Mouse (Mus musculus) intestine, embryonic 16.5 days (tissue): Measurements from ENCODE around the gene Eipr1. TPM values are rescaled to one million over a fixed set of nuclear protein-coding genes. Genes with fewer than 3 reads are reported as not detected.

ENCODE experiments used
- ATAC-seq: fragments of 200-750 bp; cut with Nextera tagmentation; 2 replicates; pipeline ENCODE4 v1.8.0; 2017; ENCODE audit warnings: moderate TSS enrichment, moderate library complexity
- H3K27ac ChIP-seq: fragments of 300-500 bp; sonication (generic); 2 replicates; pipeline ENCODE4 v1.5.1; 2014; ENCODE audit warnings: mild to moderate bottlenecking, low read length
- H3K27me3 ChIP-seq: fragments of 300-500 bp; sonication (generic); replicated peaks from 2 replicates; pipeline ENCODE4 v1.6.1; 2014; ENCODE audit warnings: low read length, control low read depth, mixed read lengths; ENCODE audit not compliant: control insufficient read depth, insufficient read depth
- H3K36me3 ChIP-seq: fragments of 300-500 bp; sonication (generic); 2 replicates; pipeline ENCODE4 v1.6.1; 2014; ENCODE audit warnings: low read length, control low read depth; ENCODE audit not compliant: control insufficient read depth, insufficient read depth
- H3K4me1 ChIP-seq: fragments of 300-500 bp; sonication (generic); 2 replicates; pipeline ENCODE4 v1.6.1; 2014; ENCODE audit warnings: low read length, control low read depth, mixed read lengths; ENCODE audit not compliant: control insufficient read depth, insufficient read depth
- H3K4me2 ChIP-seq: fragments of 300-500 bp; sonication (generic); 2 replicates; pipeline ENCODE4 v1.6.1; 2014; ENCODE audit warnings: low read depth, low read length, control low read depth
- H3K4me3 ChIP-seq: fragments of 300-500 bp; sonication (generic); 2 replicates; pipeline ENCODE4 v1.5.1; 2014; ENCODE audit warnings: mild to moderate bottlenecking, low read length
- H3K9ac ChIP-seq: fragments of 300-500 bp; sonication (generic); 2 replicates; pipeline ENCODE4 v1.6.1; 2014; ENCODE audit warnings: low read depth, low read length
- H3K9me3 ChIP-seq: fragments of 300-500 bp; sonication (generic); 2 replicates; pipeline ENCODE4 v1.6.1; 2016; ENCODE audit warnings: low read length, control low read depth; ENCODE audit not compliant: control insufficient read depth
- WGBS: fragments of 180-500 bp; shearing (Covaris S2); extraction: QIAGEN DNeasy Blood & Tissue Kit; methylation state at CpG from one replicate; pipeline ENCODE4 v1.1.7; 2014; 5-methylcytosine and 5-hydroxymethylcytosine counted together
- polyA plus RNA-seq: library from polyadenylated mRNA; unstranded; fragments of >200 nt; fragmentation: Nextera tagmentation; extraction: Ambion mirVana; gene quantifications from 2 replicates; pipeline ENCODE4 v1.2.1, GENCODE M21; 2015

Gene Eipr1
- polyA plus RNA-seq, 1 experiment from 2014 or later, result 32.0 TPM

DNA sequence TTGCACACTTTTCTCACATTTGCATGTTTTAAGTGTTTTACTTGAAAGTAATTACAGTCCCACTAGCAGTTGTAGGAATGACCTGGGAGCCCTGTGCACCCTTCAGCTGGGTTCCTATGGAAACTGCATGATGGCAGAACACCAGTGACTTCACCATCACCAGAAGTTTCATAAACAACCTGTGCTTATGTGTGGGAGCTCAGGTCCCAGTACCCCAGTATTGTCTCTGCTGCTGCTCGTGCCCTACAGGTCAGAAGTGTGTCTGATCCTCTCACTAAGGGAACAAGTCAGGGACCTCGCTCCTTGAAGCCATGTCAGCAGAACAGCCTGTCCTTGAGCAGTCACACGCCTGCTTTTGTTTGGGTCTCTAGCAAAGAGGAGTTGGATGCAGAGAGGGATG, 78.9 kb downstream of the Eipr1 start:
- Histone ChIP-seq H3K36me3 (no peaks in the 10 kb centered on the region), H3K4me1 (no peaks in the 10 kb centered on the region), H3K9ac (no peak overlapping the region), H3K4me2 (no peak overlapping the region), H3K27me3 (no peaks in the 10 kb centered on the region), H3K4me3 (no peak overlapping the region), H3K27ac (no peak overlapping the region), H3K9me3 (no peaks in the 10 kb centered on the region)
- no peak for ATAC-seq
- WGBS, result 82% methylated on average over 3 of the region's 3 CpGs

DNA sequence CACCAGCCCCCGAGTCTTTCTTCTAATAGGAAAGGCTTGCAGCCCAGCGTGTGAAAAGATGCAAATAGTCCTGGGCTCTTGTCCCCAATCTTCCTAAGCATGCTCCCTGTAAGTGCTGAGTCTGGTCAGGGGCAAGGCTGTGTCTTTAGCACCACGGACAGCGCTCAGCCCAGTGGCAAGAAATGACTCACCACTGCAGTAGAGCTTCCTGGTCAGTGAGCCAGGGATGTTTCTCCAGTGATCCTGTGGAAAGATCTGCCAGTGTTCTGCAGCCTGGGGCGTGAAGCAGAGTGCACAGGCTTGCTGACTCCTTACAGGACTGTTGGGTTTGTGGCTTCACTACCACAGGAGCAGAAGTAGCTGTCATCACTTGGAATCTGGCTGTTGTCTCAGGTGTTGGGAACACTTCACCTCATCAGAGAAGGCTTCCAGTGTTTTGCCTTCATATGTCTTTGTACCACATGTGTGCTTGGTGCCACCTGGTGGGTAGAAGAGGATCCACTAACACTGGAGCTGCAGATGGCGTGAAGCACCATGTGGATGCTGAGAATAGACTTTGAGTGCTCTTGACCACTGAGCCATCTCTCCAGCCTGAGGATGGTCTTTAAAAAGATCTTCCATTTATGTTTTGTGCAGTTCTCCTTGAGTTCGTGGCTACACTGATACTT, 79.6 kb downstream of the Eipr1 start:
- Histone ChIP-seq H3K36me3 (no peaks in the 10 kb centered on the region), H3K4me2 (no peak overlapping the region), H3K27ac (no peak overlapping the region), H3K27me3 (no peaks in the 10 kb centered on the region), H3K4me3 (no peak overlapping the region), H3K9me3 (no peaks in the 10 kb centered on the region), H3K4me1 (no peaks in the 10 kb centered on the region), H3K9ac (no peak overlapping the region)
- WGBS, result 36% methylated on average over 7 of the region's 7 CpGs
- peak; percentile 64; the same call in 1 of the 2 replicates for ATAC-seq

DNA sequence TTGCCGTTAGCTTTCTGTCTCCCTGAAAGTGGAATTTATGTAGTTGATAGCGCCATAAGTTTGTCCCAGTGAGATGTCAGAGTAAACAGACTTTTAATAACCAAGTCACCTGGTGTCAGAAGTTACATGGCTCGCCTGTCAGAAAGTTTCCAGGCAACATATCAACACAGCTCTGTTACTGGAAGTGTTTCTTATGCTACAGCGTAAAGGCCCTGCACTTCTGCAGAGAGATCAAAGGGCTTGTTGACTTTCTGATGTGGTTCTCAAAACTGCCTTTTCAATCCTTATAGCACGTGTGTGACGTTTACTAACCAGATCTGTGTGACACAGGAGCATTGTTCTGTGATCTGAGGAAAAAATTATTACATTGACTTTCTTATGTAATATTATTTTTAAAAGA, 82.7 kb downstream of the Eipr1 start:
- no peaks in the 10 kb centered on the region for H3K9me3 ChIP-seq
- no peaks in the 10 kb centered on the region for H3K36me3 ChIP-seq
- no peak overlapping the region for H3K9ac ChIP-seq
- 58% methylated on average over 6 of the region's 6 CpGs for WGBS
- peaks cover 3% of the 10 kb centered on the region; the same call in 1 of the 2 replicates for H3K4me1 ChIP-seq
- no peaks in the 10 kb centered on the region for H3K27me3 ChIP-seq
- H3K4me2 ChIP-seq, result no peak overlapping the region
- no peak for ATAC-seq
- H3K27ac ChIP-seq, result no peak overlapping the region
- no peak overlapping the region for H3K4me3 ChIP-seq

DNA sequence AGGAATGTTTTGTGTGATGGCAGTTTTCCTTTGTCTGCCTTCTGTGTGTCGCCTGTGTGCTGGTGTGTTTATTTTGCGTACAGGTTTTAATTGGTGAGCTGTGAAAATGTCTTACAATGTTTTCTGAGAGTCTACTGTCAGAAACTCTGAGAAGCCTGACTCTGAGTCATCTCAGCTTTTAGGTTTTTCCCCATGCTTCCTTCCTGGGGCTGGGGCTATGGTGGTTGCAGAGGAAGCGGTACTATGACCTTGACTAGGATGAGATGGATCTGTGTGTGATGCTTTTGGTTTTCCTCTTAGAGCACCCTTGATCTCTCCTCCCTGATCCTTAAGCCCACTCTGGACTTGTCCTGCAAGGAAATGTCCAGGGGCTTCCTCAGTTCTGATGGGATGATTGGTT, 84.1 kb downstream of the Eipr1 start:
- Histone ChIP-seq H3K36me3 (no peaks in the 10 kb centered on the region), H3K27ac (no peak overlapping the region), H3K9me3 (no peaks in the 10 kb centered on the region), H3K9ac (no peak overlapping the region), H3K27me3 (no peaks in the 10 kb centered on the region), H3K4me1 (peaks cover 3% of the 10 kb centered on the region; the same call in 1 of the 2 replicates), H3K4me3 (no peak overlapping the region), H3K4me2 (no peak overlapping the region)
- 91% methylated on average over 3 of the region's 3 CpGs for WGBS
- no peak for ATAC-seq

- ATAC-seq, result peak; percentile 52
- WGBS, result 45% methylated on average over 4 of the region's 4 CpGs
Observed at GRCm38 (mm10) chr12:28838268-28838667, 86.7 kb downstream of the Eipr1 start.

GRCm38 (mm10) chr12:28838971-28839370, 87.4 kb downstream of the Eipr1 start:
- no peak for ATAC-seq
- 70% methylated on average over 7 of the region's 7 CpGs for WGBS

More at GRCm38 (mm10) chr12:28838268-28838667, 86.7 kb downstream of the Eipr1 start:
- H3K9ac ChIP-seq, result no peak overlapping the region
- H3K4me2 ChIP-seq, result no peak overlapping the region
- H3K27me3 ChIP-seq, result no peaks in the 10 kb centered on the region
- H3K27ac ChIP-seq, result no peak overlapping the region
- H3K4me3 ChIP-seq, result no peak overlapping the region
- no peaks in the 10 kb centered on the region for H3K9me3 ChIP-seq
- H3K4me1 ChIP-seq, result peaks cover 3% of the 10 kb centered on the region; the same call in 1 of the 2 replicates
- no peaks in the 10 kb centered on the region for H3K36me3 ChIP-seq

GRCm38 (mm10) chr12:28841179-28841698, 89.6 kb downstream of the Eipr1 start:
- Histone ChIP-seq H3K4me1 (peaks cover 3% of the 10 kb centered on the region; the same call in 1 of the 2 replicates), H3K4me2 (no peak overlapping the region), H3K36me3 (no peaks in the 10 kb centered on the region), H3K9ac (no peak overlapping the region), H3K27ac (no peak overlapping the region), H3K27me3 (no peaks in the 10 kb centered on the region), H3K9me3 (no peaks in the 10 kb centered on the region), H3K4me3 (no peak overlapping the region)
- WGBS, result 64% methylated on average over 5 of the region's 5 CpGs
- peak; percentile 68 for ATAC-seq

More at GRCm38 (mm10) chr12:28838971-28839370, 87.4 kb downstream of the Eipr1 start:
- no peaks in the 10 kb centered on the region for H3K36me3 ChIP-seq
- H3K27ac ChIP-seq, result no peak overlapping the region
- H3K9ac ChIP-seq, result no peak overlapping the region
- no peak overlapping the region for H3K4me2 ChIP-seq
- H3K27me3 ChIP-seq, result no peaks in the 10 kb centered on the region
- peaks cover 3% of the 10 kb centered on the region; the same call in 1 of the 2 replicates for H3K4me1 ChIP-seq
- no peaks in the 10 kb centered on the region for H3K9me3 ChIP-seq
- H3K4me3 ChIP-seq, result no peak overlapping the region

GRCm38 (mm10) chr12:28845811-28846210, 94.2 kb downstream of the Eipr1 start:
- Histone ChIP-seq H3K9ac (no peak overlapping the region), H3K27ac (no peak overlapping the region), H3K36me3 (no peaks in the 10 kb centered on the region), H3K4me1 (no peaks in the 10 kb centered on the region), H3K27me3 (no peaks in the 10 kb centered on the region), H3K4me2 (no peak overlapping the region), H3K4me3 (no peak overlapping the region), H3K9me3 (no peaks in the 10 kb centered on the region)
- no peak for ATAC-seq
- 80% methylated on average over 8 of the region's 8 CpGs for WGBS

GRCm38 (mm10) chr12:28847401-28847800, 95.8 kb downstream of the Eipr1 start:
- no peak overlapping the region for H3K4me3 ChIP-seq
- no peak for ATAC-seq
- no peak overlapping the region for H3K9ac ChIP-seq
- no peak overlapping the region for H3K4me2 ChIP-seq
- no peaks in the 10 kb centered on the region for H3K36me3 ChIP-seq
- H3K27me3 ChIP-seq, result no peaks in the 10 kb centered on the region
- H3K27ac ChIP-seq, result no peak overlapping the region
- no peaks in the 10 kb centered on the region for H3K4me1 ChIP-seq
- WGBS, result 67% methylated on average over 6 of the region's 6 CpGs
- no peaks in the 10 kb centered on the region for H3K9me3 ChIP-seq
